Mouse (Mus musculus) bone marrow, adult 2 months (tissue): ENCODE data around the gene Tcf20. TPM values are rescaled to one million over a fixed set of nuclear protein-coding genes. Genes with fewer than 3 reads are reported as not detected.
A peak's percentile ranks its signal among the peaks of the same experiment; 100 is the strongest.

Source experiments
- H3K27ac ChIP-seq: fragments of 200-500 bp; 2 replicates; pipeline ENCODE4 v1.5.1; 2012; ENCODE audit warnings: low read depth, mild to moderate bottlenecking, control low read depth, inconsistent platforms, low read length; ENCODE audit not compliant: control insufficient read depth, poor library complexity, insufficient read depth
- H3K4me1 ChIP-seq: fragments of 200-500 bp; 2 replicates; pipeline ENCODE4 v1.6.1; 2011; ENCODE audit warnings: low read length; ENCODE audit not compliant: control insufficient read depth, insufficient read depth
- H3K4me3 ChIP-seq: fragments of 200-500 bp; replicated peaks from 2 replicates; pipeline ENCODE3; 2011; ENCODE audit warnings: mild to moderate bottlenecking, low read depth, low read length, control low read depth; ENCODE audit not compliant: control insufficient read depth
- CTCF ChIP-seq: fragments of 200-500 bp; IDR thresholded peaks from 2 replicates; pipeline ENCODE4 v1.5.1; 2011; ENCODE audit warnings: low read length, control low read depth; ENCODE audit not compliant: control insufficient read depth, insufficient read depth
- POLR2A ChIP-seq: fragments of 200-500 bp; IDR thresholded peaks from 2 replicates; pipeline ENCODE4 v1.6.1; 2011; ENCODE audit warnings: low read depth, mild to moderate bottlenecking, control low read depth, low read length, borderline replicate concordance; ENCODE audit not compliant: control insufficient read depth
- WGBS: fragments of 180-500 bp; shearing (Covaris S2); methylation state at CpG from one replicate; pipeline ENCODE4 v1.1.7; 2018; 5-methylcytosine and 5-hydroxymethylcytosine counted together
- polyA plus RNA-seq: library from polyadenylated mRNA; stranded (reverse); fragments of >200 nt; gene quantifications from 2 replicates; pipeline ENCODE4 v1.2.4, GENCODE M21; 2011; ENCODE audit warnings: low replicate concordance; ENCODE audit not compliant: missing spikeins, insufficient read depth, insufficient read length

Tcf20 gene
- polyA plus RNA-seq, result 13.8 and 26.4 TPM in 2 replicates

DNA sequence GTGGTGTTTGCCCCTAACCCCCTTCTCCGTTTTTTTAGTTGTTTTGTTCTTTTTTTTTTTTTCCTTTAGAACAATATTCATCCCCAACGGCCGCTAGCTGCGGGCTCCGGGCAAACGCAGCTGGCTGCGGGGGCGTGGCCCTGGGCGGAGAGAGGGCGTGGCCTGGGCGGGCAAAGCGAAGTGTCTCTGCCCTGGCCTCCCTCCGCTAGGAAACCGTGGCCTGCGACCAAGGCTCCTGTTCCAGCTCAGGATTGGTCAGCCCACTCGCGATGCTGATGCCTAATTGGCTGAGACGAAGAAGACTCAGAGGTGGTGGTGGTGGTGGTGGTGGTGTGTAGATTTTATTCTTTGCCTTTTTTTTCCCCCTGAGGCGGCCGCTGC, at the start of gene Tcf20:
TSS of gene Tcf20 (minus strand) at position 141 of the 381 bp plus-strand sequence.
- under 1% methylated on average over 20 of the region's 20 CpGs for WGBS
- Histone ChIP-seq H3K4me3 (peak within 1 kb of the TSS; percentile 76), H3K27ac (no peak within 1 kb of the TSS), H3K4me1 (peaks cover 2% of the 10 kb centered on the region)
- no peak for TF ChIP-seq CTCF
- no peak for TF ChIP-seq POLR2A

DNA sequence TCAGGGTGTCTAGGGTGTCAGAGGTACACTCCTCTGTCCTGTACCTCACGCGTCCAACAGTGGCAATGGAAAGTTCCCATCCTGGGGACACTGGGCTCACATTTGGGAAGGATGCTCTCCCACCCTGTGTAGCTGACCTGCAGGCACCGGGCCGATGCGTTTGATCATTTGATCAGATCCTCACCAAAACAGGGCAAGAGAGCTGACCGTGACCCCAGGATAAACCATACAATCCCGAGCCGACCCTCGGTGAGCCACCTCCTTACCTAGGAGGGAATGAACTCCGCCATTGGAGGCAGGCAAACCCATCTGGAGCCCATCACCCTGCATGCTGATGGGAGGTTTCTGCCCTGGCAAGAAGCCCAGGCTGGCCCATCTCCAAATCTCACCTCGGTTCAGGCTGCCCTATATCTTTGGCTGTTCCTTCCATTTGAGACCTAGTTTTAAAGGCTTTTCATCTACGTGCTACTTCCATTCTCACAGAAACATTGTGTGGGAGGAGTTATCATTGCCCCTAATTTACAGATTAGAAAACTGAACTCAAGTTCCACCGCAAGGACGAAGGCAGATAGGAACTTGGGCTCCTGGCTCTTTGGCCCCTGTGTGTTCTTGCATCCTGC, 49.3 kb upstream of the Tcf20 start:
- Histone ChIP-seq H3K4me3 (no peak overlapping the region), H3K27ac (no peak overlapping the region), H3K4me1 (peaks cover 7% of the 10 kb centered on the region)
- 66% methylated on average over 14 of the region's 14 CpGs for WGBS
- TF ChIP-seq POLR2A, result no peak
- TF ChIP-seq CTCF, result no peak

DNA sequence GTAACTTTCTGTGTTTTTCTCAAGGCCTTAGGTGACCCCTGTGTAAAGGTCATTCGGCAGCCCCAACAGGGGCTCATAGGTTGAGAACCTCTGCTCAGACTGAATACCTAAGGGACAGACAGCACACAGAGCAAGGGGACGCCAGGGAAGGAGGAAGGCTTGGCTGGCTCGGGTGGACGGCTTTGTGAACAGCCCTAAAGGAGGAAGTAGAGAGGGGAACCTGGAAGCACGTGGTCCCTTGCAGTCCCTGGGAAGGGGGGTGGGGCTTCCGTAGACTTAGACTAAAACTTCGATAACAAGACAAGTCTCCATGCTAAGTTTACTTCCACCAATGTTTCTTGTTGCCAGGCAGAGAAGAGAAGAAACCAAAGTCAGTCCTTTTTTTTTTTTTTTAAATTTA, 48.4 kb upstream of the Tcf20 start:
- Histone ChIP-seq H3K27ac (peak overlapping the region; percentile 68; the same call in 1 of the 2 replicates), H3K4me1 (peaks cover 7% of the 10 kb centered on the region), H3K4me3 (no peak overlapping the region)
- WGBS, result 3% methylated on average over 7 of the region's 7 CpGs
- no peak for TF ChIP-seq CTCF
- 0 out of 2 replicates have a peak, but pooled peaks have one; percentile 7 for TF ChIP-seq POLR2A

DNA sequence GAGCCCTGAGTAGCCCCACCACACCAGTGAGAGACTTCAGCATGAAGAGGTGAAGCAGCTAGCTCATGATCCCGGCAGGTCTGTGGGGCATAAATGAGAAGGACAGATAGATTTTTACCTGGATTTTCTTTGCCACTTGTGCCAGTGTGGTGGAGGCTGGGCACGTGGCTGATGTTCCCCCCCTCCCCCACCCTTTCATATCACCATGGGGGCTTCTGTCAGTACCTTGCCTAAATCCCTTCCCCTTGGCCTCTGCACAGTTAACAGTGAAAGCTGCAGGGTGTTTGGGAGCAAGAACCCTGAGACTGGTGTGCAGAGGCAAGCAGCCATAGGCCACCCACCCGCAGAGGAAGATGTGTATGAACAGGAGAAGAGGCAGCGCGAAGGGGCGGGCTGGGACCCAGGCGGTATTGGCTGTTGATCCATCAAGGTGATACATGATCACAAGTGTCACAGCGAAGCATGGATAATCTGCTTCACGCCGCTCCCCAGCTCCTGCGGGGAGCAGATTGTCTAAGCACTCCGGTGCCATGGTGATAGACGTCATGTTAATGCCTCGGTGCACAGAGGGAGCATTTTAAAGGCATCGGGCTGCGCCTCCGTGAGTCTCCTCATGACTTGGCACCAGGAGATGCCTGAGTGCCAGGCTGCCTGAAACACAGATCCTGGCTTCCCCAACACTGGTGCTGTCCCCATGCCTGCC, 46.8 kb upstream of the Tcf20 start:
- H3K4me1 ChIP-seq, result peaks cover 9% of the 10 kb centered on the region
- H3K4me3 ChIP-seq, result peak overlapping the region; percentile 96

DNA sequence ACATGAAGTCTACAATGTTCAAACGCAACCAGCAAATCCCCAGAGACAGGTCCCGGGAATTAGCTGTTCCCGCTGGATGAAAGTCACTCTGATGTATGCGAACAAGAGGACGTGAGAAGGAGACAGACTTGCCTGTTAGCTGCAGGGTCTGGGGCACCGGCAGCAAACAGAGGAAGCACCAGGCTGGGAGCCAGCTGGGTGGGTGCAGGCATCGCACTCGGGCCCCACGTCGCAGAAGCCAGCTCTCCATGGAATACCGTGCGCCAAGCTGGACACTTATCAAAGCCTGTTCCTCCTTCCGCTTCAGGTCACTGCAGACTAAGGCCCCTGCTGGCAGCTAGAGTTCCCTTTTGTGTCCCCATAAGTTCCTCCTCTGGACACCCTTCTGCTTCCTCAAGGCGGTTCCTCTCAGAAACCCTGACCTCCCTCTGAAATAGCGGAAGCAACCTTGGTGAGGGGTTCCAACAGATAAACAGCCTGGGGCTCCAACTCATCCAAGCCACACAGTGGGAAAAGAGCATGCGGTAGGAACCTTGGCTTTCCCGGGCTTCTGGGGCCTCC, 45.4 kb upstream of the Tcf20 start, which contains the start of gene Nfam1:
TSS of gene Nfam1 (minus strand) at position 326 of the 561 bp plus-strand sequence.
- Histone ChIP-seq H3K4me1 (peaks cover 5% of the 10 kb centered on the region), H3K27ac (peak within 1 kb of the TSS; percentile 89), H3K4me3 (peak within 1 kb of the TSS; percentile 96)
- 4% methylated on average over 17 of the region's 17 CpGs for WGBS
- TF ChIP-seq POLR2A, result peak; percentile 81
- no peak for TF ChIP-seq CTCF

More for the DNA sequence above, 46.8 kb upstream of the Tcf20 start:
- WGBS, result 50% methylated on average over 17 of the region's 17 CpGs
- TF ChIP-seq POLR2A, result no peak
- no peak for TF ChIP-seq CTCF
- peak overlapping the region; percentile 66; the same call in 1 of the 2 replicates for H3K27ac ChIP-seq

DNA sequence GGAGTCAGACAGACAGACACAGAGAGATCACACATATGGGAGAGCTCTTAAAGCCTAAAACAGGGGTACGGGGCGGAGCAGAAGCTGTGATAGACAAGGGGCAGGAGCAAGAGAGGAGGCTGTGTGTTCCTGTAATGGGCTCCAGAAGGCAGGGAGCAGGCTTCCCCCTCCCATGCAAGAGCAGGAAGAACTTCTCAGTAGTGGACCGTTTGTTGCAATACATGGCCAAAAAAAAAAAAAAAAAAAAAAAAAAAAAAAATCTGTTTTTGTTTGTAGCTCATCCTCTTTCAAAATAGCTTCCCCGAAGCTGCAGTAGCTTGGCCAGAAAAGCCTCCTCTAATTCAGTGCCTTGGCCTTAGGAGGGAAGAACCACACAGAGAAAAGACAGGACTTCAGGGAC, 43.2 kb upstream of the Tcf20 start:
- H3K4me3 ChIP-seq, result peak overlapping the region; percentile 96
- H3K4me1 ChIP-seq, result peaks cover 5% of the 10 kb centered on the region
- TF ChIP-seq POLR2A (no peak), CTCF (no peak)
- H3K27ac ChIP-seq, result peak overlapping the region; percentile 65; the same call in 1 of the 2 replicates
- 15% methylated on average over 4 of the region's 4 CpGs for WGBS

DNA sequence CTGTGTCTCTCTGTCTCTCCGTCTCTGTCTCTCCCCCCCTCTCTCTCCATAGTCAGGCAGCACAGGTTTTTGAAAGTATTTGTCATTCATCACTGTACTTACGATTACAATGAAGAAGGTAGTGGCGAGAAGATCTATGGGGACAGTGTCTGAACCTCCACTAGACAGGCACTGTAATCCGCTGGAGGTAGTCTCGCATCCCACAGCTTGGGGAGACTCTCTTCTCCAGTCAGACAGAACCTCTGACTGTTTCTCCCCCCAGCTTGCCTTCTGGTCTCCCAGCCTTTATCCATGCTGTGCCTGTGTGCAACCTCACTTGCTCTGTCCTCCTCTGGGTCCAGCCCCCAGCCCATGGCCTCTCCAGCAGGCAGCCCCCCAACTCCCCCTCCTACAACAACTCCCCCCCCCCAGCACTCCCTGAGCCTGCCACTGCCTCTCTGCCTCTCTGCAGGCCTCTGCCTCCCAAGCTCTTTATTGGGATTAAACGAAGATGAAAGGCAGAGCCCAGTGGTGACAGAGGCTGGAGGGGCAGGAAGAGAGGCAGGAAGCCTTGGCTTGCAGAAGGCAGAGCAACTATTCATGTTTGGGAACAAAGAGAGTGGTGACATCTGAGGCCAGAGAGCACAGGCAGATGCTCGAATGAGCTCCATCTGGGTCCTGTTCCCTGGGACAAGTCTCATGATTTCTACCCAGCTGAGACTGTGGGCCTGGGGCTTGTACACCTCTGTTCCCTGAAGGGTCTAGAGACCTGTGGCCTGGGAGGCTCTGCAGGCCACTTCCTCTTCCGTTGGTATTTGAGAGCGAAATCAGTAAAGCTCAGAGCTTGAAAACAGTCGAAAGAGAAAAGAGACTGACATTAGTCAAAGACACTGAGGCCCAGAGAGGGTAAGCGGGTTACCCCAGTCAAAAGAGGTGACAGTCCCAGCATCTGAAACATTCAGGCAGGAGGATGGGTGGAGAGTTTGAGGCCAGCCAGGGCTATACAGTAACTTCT, 42.4 kb upstream of the Tcf20 start:
- Histone ChIP-seq H3K4me3 (peak overlapping the region; percentile 71), H3K4me1 (peaks cover 5% of the 10 kb centered on the region), H3K27ac (peak overlapping the region; percentile 54)
- no peak for TF ChIP-seq CTCF
- no peak for TF ChIP-seq POLR2A
- WGBS, result 38% methylated on average over 11 of the region's 11 CpGs

DNA sequence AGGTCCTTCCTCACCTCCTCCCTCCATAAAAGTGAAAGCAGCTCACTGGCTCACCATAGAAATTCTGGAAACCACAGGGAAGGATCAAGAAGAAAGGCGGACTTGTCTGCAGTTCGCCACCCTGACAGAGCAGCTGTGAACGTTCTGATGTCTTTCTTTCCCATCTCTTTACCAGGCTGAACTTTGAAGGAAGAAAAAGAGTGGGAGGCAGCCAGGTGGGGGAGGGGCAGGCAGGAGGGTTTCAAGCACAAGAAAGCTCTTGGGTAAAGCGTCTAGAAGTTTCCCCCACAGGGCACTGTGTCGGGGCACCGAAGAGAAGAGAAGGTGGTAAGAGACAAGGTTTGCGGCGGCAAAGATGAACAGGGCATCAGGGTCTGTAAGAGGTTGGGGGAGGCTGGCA, 38.5 kb upstream of the Tcf20 start:
- 84% methylated on average over 8 of the region's 8 CpGs for WGBS
- TF ChIP-seq POLR2A, result no peak
- TF ChIP-seq CTCF, result no peak
- H3K27ac ChIP-seq, result no peak overlapping the region
- H3K4me1 ChIP-seq, result peaks cover 5% of the 10 kb centered on the region
- no peak overlapping the region for H3K4me3 ChIP-seq
